Mouse (Mus musculus) neural tube, embryonic 11.5 days (tissue): Measurements from ENCODE around the gene Sncg. TPM values are rescaled to one million over a fixed set of nuclear protein-coding genes. Genes with fewer than 3 reads are reported as not detected.

Source experiments
- ATAC-seq: fragments of 200-750 bp; cut with Nextera tagmentation; 2 replicates; pipeline ENCODE4 v1.8.0; 2017; ENCODE audit warnings: moderate number of reproducible peaks, mild to moderate bottlenecking, moderate TSS enrichment, moderate library complexity; ENCODE audit not compliant: insufficient read depth, low FRiP score, low TSS enrichment
- DNase-seq: peaks from one replicate; pipeline ENCODE4 v3.0.0-alpha.2; 2015; ENCODE audit warnings: low spot score
- H3K27ac ChIP-seq: fragments of 300-500 bp; sonication (generic); 2 replicates; pipeline ENCODE4 v1.5.1; 2014; ENCODE audit warnings: low read depth, mild to moderate bottlenecking, low read length
- H3K27me3 ChIP-seq: fragments of 300-500 bp; sonication (generic); 2 replicates; pipeline ENCODE4 v1.6.1; 2014; ENCODE audit warnings: mild to moderate bottlenecking, low read length, mixed read lengths; ENCODE audit not compliant: control insufficient read depth, insufficient read depth
- H3K36me3 ChIP-seq: fragments of 300-500 bp; sonication (generic); 2 replicates; pipeline ENCODE4 v1.6.1; 2014; ENCODE audit warnings: mild to moderate bottlenecking, low read length, moderate library complexity, mixed read lengths; ENCODE audit not compliant: control insufficient read depth, insufficient read depth
- H3K4me1 ChIP-seq: fragments of 300-500 bp; sonication (generic); 2 replicates; pipeline ENCODE4 v1.6.1; 2014; ENCODE audit warnings: low read length, mixed read lengths; ENCODE audit not compliant: control insufficient read depth, insufficient read depth
- H3K4me2 ChIP-seq: fragments of 300-500 bp; sonication (generic); 2 replicates; pipeline ENCODE4 v1.6.1; 2014; ENCODE audit warnings: low read depth, mild to moderate bottlenecking, moderate library complexity
- H3K4me3 ChIP-seq: fragments of 300-500 bp; sonication (generic); 2 replicates; pipeline ENCODE4 v1.5.1; 2014; ENCODE audit warnings: low read depth, low read length
- H3K9ac ChIP-seq: fragments of 300-500 bp; sonication (generic); 2 replicates; pipeline ENCODE4 v1.6.1; 2014; ENCODE audit warnings: mild to moderate bottlenecking, low read length
- H3K9me3 ChIP-seq: fragments of 300-500 bp; sonication (generic); 2 replicates; pipeline ENCODE4 v1.6.1; 2016; ENCODE audit warnings: low read length; ENCODE audit not compliant: control insufficient read depth
- WGBS: fragments of 180-500 bp; shearing (Covaris S2); extraction: QIAGEN DNeasy Blood & Tissue Kit; methylation state at CpG from one replicate; pipeline ENCODE4 v1.1.7; 2014; 5-methylcytosine and 5-hydroxymethylcytosine counted together
- polyA plus RNA-seq: library from polyadenylated mRNA; unstranded; fragments of >200 nt; fragmentation: Nextera tagmentation; extraction: Ambion mirVana; gene quantifications from 2 replicates; pipeline ENCODE4 v1.2.1, GENCODE M21; 2014

Gene Sncg
- polyA plus RNA-seq, 1 experiment from 2014 or later, result 295 TPM

DNA sequence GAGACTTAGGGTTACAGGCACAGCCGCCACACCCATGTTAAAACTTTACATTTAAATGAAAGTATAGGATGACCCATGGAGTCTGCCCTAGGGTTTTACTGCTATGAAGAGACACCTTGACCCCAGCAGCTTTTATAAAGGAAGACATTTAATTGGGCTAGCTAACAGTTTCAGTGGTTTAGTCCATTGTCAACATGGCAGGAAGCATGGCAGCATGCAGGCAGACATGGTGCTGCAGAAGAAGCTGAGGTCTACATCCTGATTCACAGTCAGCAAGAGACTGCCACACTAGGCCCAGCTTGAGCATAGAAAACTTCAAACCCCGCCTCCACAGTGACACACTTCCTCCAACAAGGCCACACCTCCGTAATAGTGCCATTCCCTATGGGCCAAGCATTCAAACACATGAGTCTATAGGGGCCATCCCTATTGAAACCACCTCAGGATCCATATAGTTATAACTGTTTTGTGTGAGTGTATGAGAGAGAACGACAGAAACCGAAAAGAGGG lies 51.0 kb downstream of the Sncg start:
- no peaks in the 10 kb centered on the region for H3K4me1 ChIP-seq
- WGBS, result 90% methylated on average over 5 of the region's 5 CpGs
- H3K27ac ChIP-seq, result no peak overlapping the region
- no peak overlapping the region for H3K4me3 ChIP-seq
- DNase-seq, result no peak
- H3K9ac ChIP-seq, result no peak overlapping the region
- H3K9me3 ChIP-seq, result no peaks in the 10 kb centered on the region
- ATAC-seq, result no peak
- no peaks in the 10 kb centered on the region for H3K27me3 ChIP-seq
- no peaks in the 10 kb centered on the region for H3K36me3 ChIP-seq
- no peak overlapping the region for H3K4me2 ChIP-seq

Other genes starting within 250 kb of the Sncg start
- not detected in 2 replicates for gene Npy4r, start 222.3 kb downstream of the Sncg start, polyA plus RNA-seq
- 0.54 and 1.1 TPM in 2 replicates for gene Gprin2, start 173.1 kb downstream of the Sncg start, polyA plus RNA-seq
- 0.12 and 0.16 TPM in 2 replicates for gene Syt15, start 155.2 kb downstream of the Sncg start, polyA plus RNA-seq
- 7.7 and 8.8 TPM in 2 replicates for gene Shld2, start 64.3 kb downstream of the Sncg start, polyA plus RNA-seq
- 96.0 and 97.3 TPM in 2 replicates for gene Glud1, start 64.1 kb downstream of the Sncg start, polyA plus RNA-seq
- gene Fam25c, start 19.4 kb downstream of the Sncg start, polyA plus RNA-seq, result not detected in 2 replicates
- 7.3 and 8.3 TPM in 2 replicates for gene Mmrn2, start 676 bp upstream of the Sncg start, polyA plus RNA-seq
- gene Bmpr1a, start 128.6 kb upstream of the Sncg start, polyA plus RNA-seq, result 51.4 and 54.9 TPM in 2 replicates
- gene 9230112D13Rik, start 148.0 kb upstream of the Sncg start, polyA plus RNA-seq, result not detected in 2 replicates
- 2.4 and 2.5 TPM in 2 replicates for gene Ldb3, start 213.9 kb upstream of the Sncg start, polyA plus RNA-seq
- not detected in 2 replicates for gene Opn4, start 225.4 kb upstream of the Sncg start, polyA plus RNA-seq